Mouse (Mus musculus) intestine, embryonic 16.5 days (tissue): ENCODE measurements around the gene Jam2. TPM values are rescaled to one million over a fixed set of nuclear protein-coding genes. Genes with fewer than 3 reads are reported as not detected.

Experiments
- ATAC-seq: fragments of 200-750 bp; cut with Nextera tagmentation; 2 replicates; pipeline ENCODE4 v1.8.0; 2017; ENCODE audit warnings: moderate TSS enrichment, moderate library complexity
- H3K27ac ChIP-seq: fragments of 300-500 bp; sonication (generic); 2 replicates; pipeline ENCODE4 v1.5.1; 2014; ENCODE audit warnings: mild to moderate bottlenecking, low read length
- H3K27me3 ChIP-seq: fragments of 300-500 bp; sonication (generic); replicated peaks from 2 replicates; pipeline ENCODE4 v1.6.1; 2014; ENCODE audit warnings: low read length, control low read depth, mixed read lengths; ENCODE audit not compliant: control insufficient read depth, insufficient read depth
- H3K36me3 ChIP-seq: fragments of 300-500 bp; sonication (generic); 2 replicates; pipeline ENCODE4 v1.6.1; 2014; ENCODE audit warnings: low read length, control low read depth; ENCODE audit not compliant: control insufficient read depth, insufficient read depth
- H3K4me1 ChIP-seq: fragments of 300-500 bp; sonication (generic); 2 replicates; pipeline ENCODE4 v1.6.1; 2014; ENCODE audit warnings: low read length, control low read depth, mixed read lengths; ENCODE audit not compliant: control insufficient read depth, insufficient read depth
- H3K4me2 ChIP-seq: fragments of 300-500 bp; sonication (generic); 2 replicates; pipeline ENCODE4 v1.6.1; 2014; ENCODE audit warnings: low read depth, low read length, control low read depth
- H3K4me3 ChIP-seq: fragments of 300-500 bp; sonication (generic); 2 replicates; pipeline ENCODE4 v1.5.1; 2014; ENCODE audit warnings: mild to moderate bottlenecking, low read length
- H3K9ac ChIP-seq: fragments of 300-500 bp; sonication (generic); 2 replicates; pipeline ENCODE4 v1.6.1; 2014; ENCODE audit warnings: low read depth, low read length
- H3K9me3 ChIP-seq: fragments of 300-500 bp; sonication (generic); 2 replicates; pipeline ENCODE4 v1.6.1; 2016; ENCODE audit warnings: low read length, control low read depth; ENCODE audit not compliant: control insufficient read depth
- WGBS: fragments of 180-500 bp; shearing (Covaris S2); extraction: QIAGEN DNeasy Blood & Tissue Kit; methylation state at CpG from one replicate; pipeline ENCODE4 v1.1.7; 2014; 5-methylcytosine and 5-hydroxymethylcytosine counted together
- polyA plus RNA-seq: library from polyadenylated mRNA; unstranded; fragments of >200 nt; fragmentation: Nextera tagmentation; extraction: Ambion mirVana; gene quantifications from 2 replicates; pipeline ENCODE4 v1.2.1, GENCODE M21; 2015

The Jam2 gene
- polyA plus RNA-seq, 1 experiment from 2014 or later, result 5.5 TPM

DNA sequence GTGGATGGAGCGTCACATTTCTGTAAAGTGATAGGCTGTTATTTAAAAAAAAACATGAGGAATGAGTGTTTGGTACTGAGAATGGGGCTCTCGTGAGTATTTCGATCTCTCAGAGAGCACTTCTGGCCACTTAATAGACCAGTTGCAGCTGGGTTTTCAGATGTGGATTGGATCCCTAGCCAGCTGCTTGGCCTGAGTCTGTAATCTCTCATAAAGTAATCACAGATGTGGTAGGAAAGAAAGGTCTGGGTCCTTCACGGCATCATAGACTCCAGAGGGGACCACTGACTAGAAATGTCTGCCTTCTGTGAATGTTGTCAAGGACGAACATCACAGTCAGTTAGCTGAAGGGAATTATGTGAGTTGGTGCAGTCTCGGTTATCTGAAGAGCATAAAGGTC lies 4.5 kb downstream of the Jam2 start:
- peaks cover 9% of the 10 kb centered on the region for H3K27me3 ChIP-seq
- ATAC-seq, result no peak
- H3K9me3 ChIP-seq, result no peaks in the 10 kb centered on the region
- no peak overlapping the region for H3K27ac ChIP-seq
- no peak overlapping the region for H3K4me2 ChIP-seq
- no peaks in the 10 kb centered on the region for H3K36me3 ChIP-seq
- WGBS, result 82% methylated on average over 6 of the region's 6 CpGs
- peaks cover 2% of the 10 kb centered on the region; the same call in 1 of the 2 replicates for H3K4me1 ChIP-seq
- no peak overlapping the region for H3K4me3 ChIP-seq
- H3K9ac ChIP-seq, result no peak overlapping the region

DNA sequence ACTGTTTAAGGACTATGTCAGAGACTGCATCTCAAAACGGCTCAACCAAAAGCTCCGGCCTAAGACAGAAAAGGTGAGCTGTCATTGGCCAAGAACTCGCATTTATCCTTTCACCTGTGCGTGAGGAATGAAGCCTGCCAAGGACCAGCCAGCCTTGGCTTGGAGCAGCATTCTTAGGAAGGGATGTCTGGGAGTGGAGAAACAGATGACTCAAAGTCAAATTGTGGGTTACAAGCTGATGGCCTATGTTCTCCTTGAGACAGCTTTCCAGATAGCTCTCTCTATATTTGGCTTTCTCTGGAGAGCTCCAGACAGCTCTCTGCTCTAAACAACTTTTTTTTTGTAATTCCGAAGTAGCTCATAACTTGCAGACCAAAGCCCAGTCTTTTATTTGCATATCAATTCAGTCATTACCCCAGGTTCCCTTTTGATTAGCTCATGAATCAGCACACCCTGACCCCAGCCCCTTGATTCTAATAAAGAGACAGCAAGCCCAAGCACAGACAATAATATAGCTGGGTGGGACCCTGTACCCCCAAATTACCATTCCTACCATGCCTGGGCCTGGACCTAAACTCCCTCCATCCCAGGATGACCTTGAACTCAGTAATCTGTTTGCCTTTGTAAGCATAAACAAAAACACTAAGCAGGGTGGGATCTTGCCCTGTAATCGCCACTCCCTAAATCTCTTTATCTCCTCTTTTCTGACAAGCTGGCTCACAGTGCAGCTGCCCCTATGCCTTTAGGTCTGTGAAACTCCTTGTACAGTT lies 5.1 kb downstream of the Jam2 start:
- Histone ChIP-seq H3K4me3 (no peak overlapping the region), H3K4me1 (no peaks in the 10 kb centered on the region), H3K36me3 (no peaks in the 10 kb centered on the region), H3K9me3 (no peaks in the 10 kb centered on the region), H3K27me3 (peaks cover 7% of the 10 kb centered on the region), H3K27ac (no peak overlapping the region), H3K9ac (no peak overlapping the region), H3K4me2 (no peak overlapping the region)
- no peak for ATAC-seq
- 83% methylated on average over 6 of the region's 6 CpGs for WGBS

DNA sequence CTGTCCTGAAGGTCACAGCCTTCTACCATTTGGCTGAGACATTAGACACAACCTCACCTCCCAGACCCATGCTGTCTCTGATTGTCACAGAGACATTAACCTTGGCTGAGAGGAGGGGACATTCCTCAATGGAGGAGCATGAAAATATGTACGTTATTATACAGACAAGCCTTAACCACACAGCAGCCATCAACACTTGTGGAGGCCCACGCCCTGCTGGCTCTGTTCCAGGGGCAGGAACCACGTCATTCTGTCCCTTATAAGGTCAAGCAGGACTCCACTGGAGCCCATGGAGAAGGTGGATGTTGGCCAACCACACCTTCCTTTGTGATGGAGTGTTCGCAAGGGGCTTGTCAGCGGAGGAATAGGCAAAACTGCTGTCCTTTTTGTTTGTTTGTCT lies 5.8 kb downstream of the Jam2 start:
- 76% methylated on average over 5 of the region's 5 CpGs for WGBS
- no peak for ATAC-seq
- Histone ChIP-seq H3K9ac (no peak overlapping the region), H3K27me3 (peaks cover 2% of the 10 kb centered on the region; the same call in 1 of the 2 replicates), H3K27ac (no peak overlapping the region), H3K36me3 (no peaks in the 10 kb centered on the region), H3K4me1 (no peaks in the 10 kb centered on the region), H3K4me2 (no peak overlapping the region), H3K4me3 (no peak overlapping the region), H3K9me3 (no peaks in the 10 kb centered on the region)

DNA sequence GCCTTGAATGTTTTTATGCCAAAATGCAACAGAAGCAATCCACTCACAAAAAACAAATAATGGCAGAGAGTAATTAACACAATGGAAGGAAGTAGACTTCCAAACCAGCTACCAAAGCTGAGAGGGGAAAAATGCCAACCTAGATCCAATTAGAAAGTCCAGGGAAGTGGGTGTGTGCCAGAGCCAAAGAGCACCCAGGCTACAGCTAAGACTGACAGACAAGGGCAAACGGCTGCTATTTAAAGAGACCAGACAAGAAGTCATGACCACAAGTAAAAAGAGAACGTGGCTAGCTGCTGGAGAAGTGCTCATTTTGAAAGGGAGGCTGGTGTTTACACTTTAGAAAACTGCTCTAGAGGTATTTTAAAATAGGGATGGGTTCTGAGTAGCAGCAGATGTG lies 9.4 kb downstream of the Jam2 start:
- Histone ChIP-seq H3K4me3 (no peak overlapping the region), H3K4me1 (no peaks in the 10 kb centered on the region), H3K4me2 (no peak overlapping the region), H3K27ac (no peak overlapping the region), H3K9ac (no peak overlapping the region), H3K36me3 (no peaks in the 10 kb centered on the region), H3K9me3 (no peaks in the 10 kb centered on the region), H3K27me3 (no peaks in the 10 kb centered on the region)
- WGBS, result 45% methylated on average over 2 of the region's 2 CpGs
- no peak for ATAC-seq

DNA sequence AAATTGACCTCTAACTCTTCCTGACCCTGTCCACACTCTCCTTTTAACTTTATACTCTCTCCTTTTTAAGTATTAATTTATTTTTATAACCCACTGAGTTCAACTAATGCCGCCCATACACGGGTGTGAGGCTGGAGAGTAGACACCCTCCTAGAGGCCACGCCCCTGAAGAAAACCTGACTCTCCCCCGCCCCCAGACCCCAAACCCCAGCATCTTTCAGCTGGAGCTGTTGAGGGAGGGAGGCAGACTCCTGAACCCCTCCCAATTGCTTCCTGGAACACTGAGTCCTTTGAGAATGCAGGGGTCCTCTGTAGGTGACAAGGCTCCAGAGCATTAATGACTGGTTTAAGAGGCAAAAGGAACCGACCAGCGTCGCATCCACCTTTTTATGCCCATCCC lies 11.0 kb downstream of the Jam2 start:
- no peaks in the 10 kb centered on the region for H3K27me3 ChIP-seq
- H3K36me3 ChIP-seq, result no peaks in the 10 kb centered on the region
- ATAC-seq, result no peak
- no peaks in the 10 kb centered on the region for H3K9me3 ChIP-seq
- no peak overlapping the region for H3K4me2 ChIP-seq
- no peak overlapping the region for H3K27ac ChIP-seq
- H3K4me1 ChIP-seq, result no peaks in the 10 kb centered on the region
- WGBS, result 30% methylated on average over 7 of the region's 7 CpGs
- no peak overlapping the region for H3K4me3 ChIP-seq
- no peak overlapping the region for H3K9ac ChIP-seq

DNA sequence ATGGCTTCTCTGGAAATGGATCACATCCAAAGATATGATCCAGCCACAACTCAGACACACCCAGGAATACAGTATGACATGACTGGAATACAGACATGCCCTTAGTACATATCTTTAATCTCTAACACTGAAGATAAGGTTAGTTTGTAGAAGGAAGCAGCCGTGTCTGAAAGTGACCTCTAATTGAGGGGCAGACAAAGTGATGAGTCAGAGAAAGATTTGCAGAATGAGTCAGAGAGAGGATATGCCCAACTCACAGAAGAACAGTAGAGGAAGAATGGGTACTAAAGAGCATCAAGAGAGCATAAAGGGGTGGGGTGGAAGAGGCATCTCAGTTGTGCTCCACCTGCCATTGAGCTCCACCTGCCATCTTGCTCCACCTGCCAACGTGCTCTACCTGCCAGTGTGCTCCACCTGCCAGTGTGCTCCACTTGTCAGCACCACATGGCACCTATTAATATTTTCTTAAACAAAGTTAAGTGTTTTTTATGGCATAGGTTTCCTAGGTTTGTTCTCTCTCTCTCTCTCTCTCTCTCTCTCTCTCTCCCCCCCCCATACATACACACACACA lies 16.8 kb downstream of the Jam2 start:
- ATAC-seq, result no peak
- no peak overlapping the region for H3K4me3 ChIP-seq
- no peak overlapping the region for H3K9ac ChIP-seq
- no peak overlapping the region for H3K27ac ChIP-seq
- H3K4me2 ChIP-seq, result no peak overlapping the region
- H3K9me3 ChIP-seq, result 0 out of 2 replicates have a peak, but pooled peaks cover 3% of the 10 kb centered on the region
- H3K4me1 ChIP-seq, result no peaks in the 10 kb centered on the region
- WGBS, result 64% methylated on average over 2 of the region's 2 CpGs
- no peaks in the 10 kb centered on the region for H3K36me3 ChIP-seq
- H3K27me3 ChIP-seq, result no peaks in the 10 kb centered on the region

DNA sequence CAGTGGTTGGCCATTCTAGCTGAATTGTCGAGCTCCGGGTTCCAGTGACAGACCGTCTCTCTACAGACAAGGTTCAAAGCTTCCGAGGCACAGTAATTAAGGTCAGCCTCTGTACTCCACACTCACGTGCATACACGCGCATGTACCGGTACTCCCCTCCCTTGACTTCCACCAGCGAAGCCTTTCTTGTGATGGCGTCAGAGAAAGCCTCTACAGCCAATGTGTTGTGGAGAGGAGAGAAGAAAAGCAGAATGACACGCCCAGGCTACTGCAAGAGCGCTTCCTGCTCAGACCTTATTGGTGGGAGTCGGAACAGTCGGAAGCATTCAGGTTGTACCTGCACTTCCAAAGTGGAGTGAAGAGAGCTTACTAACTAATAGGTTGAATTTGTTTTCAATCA lies 19.5 kb downstream of the Jam2 start:
- H3K4me2 ChIP-seq, result no peak overlapping the region
- no peak overlapping the region for H3K4me3 ChIP-seq
- no peaks in the 10 kb centered on the region for H3K27me3 ChIP-seq
- ATAC-seq, result no peak
- 89% methylated on average over 14 of the region's 14 CpGs for WGBS
- no peaks in the 10 kb centered on the region for H3K4me1 ChIP-seq
- H3K36me3 ChIP-seq, result no peaks in the 10 kb centered on the region
- no peak overlapping the region for H3K27ac ChIP-seq
- H3K9ac ChIP-seq, result no peak overlapping the region
- H3K9me3 ChIP-seq, result 0 out of 2 replicates have a peak, but pooled peaks cover 3% of the 10 kb centered on the region

DNA sequence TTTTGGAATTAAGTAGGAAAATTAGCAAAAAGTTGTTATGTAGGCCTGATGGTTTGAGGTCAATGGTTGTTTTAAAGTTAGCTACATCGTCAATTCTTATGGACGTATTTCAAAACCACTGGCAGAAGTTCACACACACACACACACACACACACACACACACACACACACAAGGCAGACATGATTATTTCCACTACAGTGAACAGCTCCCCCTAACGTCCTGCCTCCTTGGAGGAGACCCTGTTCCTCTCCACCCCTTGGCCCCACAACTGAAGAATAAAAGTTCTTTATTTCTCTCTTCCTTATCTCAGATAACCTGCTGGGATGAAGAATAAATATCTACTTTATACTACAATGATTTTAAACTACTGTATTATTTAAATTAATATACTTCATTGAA lies 21.4 kb downstream of the Jam2 start:
- no peak overlapping the region for H3K9ac ChIP-seq
- no peak overlapping the region for H3K4me3 ChIP-seq
- 56% methylated on average over 3 of the region's 3 CpGs for WGBS

DNA sequence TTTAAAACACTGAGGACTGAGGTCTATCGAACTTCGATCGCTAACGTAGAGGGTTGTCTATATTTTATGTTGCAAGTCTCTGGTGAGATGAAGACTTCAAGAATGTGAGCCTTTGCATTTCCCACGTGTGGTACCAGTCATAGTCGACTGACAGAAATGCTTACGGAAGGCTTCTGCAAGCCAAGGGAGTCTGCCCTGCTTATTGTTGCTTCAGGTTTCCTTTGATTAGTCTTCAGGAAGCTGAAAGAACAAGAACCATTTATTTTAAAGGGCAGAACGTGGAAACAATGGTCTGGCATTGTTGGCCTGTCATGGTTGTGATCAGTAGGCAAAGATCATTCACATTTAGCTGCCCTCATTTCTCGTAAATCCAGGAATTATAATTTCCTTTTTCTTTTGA lies 22.8 kb downstream of the Jam2 start:
- ATAC-seq, result no peak
- H3K27ac ChIP-seq, result no peak overlapping the region
- H3K36me3 ChIP-seq, result no peaks in the 10 kb centered on the region
- WGBS, result 78% methylated on average over 9 of the region's 9 CpGs
- H3K9ac ChIP-seq, result no peak overlapping the region
- H3K4me3 ChIP-seq, result no peak overlapping the region
- no peaks in the 10 kb centered on the region for H3K4me1 ChIP-seq
- no peaks in the 10 kb centered on the region for H3K27me3 ChIP-seq
- no peak overlapping the region for H3K4me2 ChIP-seq
- no peaks in the 10 kb centered on the region for H3K9me3 ChIP-seq

More for the DNA sequence above, 21.4 kb downstream of the Jam2 start:
- Histone ChIP-seq H3K9me3 (0 out of 2 replicates have a peak, but pooled peaks cover 3% of the 10 kb centered on the region), H3K36me3 (no peaks in the 10 kb centered on the region), H3K27ac (no peak overlapping the region), H3K27me3 (no peaks in the 10 kb centered on the region), H3K4me1 (no peaks in the 10 kb centered on the region), H3K4me2 (no peak overlapping the region)
- no peak for ATAC-seq
